Mouse (Mus musculus) cerebellum, adult 2 months (tissue): ENCODE data around the gene BC049352.

Experiments
- CTCF ChIP-seq: fragments of 200-500 bp; IDR thresholded peaks from 2 replicates; pipeline ENCODE4 v1.5.1; 2011; ENCODE audit warnings: low read depth, mild to moderate bottlenecking, control low read depth, low read length, moderate library complexity, borderline replicate concordance; ENCODE audit not compliant: insufficient read depth
- POLR2A ChIP-seq: fragments of 200-500 bp; IDR thresholded peaks from 2 replicates; pipeline ENCODE4 v1.6.1; 2011; ENCODE audit warnings: low read length, control low read depth, borderline replicate concordance; ENCODE audit not compliant: insufficient read depth

- TF ChIP-seq CTCF (no peak), POLR2A (no peak)
Observed at GRCm38 (mm10) chr9:45153361-45153760, 28.4 kb upstream of the BC049352 start.
